Mouse (Mus musculus) neural tube, embryonic 15.5 days (tissue): ENCODE results near the gene Bsn. TPM values are rescaled to one million over a fixed set of nuclear protein-coding genes. Genes with fewer than 3 reads are reported as not detected.

Source experiments
- ATAC-seq: fragments of 200-750 bp; cut with Nextera tagmentation; 2 replicates; pipeline ENCODE4 v1.8.0; 2017; ENCODE audit warnings: mild to moderate bottlenecking, moderate TSS enrichment, moderate library complexity; ENCODE audit not compliant: low FRiP score
- H3K27ac ChIP-seq: fragments of 300-500 bp; sonication (generic); replicated peaks from 2 replicates; pipeline ENCODE4 v1.5.1; 2015; ENCODE audit warnings: mild to moderate bottlenecking, inconsistent platforms
- H3K27me3 ChIP-seq: fragments of 300-500 bp; sonication (generic); replicated peaks from 2 replicates; pipeline ENCODE4 v1.6.1; 2015; ENCODE audit warnings: inconsistent platforms
- H3K36me3 ChIP-seq: fragments of 300-500 bp; sonication (generic); 2 replicates; pipeline ENCODE4 v1.6.1; 2015; ENCODE audit warnings: inconsistent platforms
- H3K4me1 ChIP-seq: fragments of 300-500 bp; sonication (generic); 2 replicates; pipeline ENCODE4 v1.6.1; 2015; ENCODE audit warnings: inconsistent platforms
- H3K4me2 ChIP-seq: fragments of 300-500 bp; sonication (generic); 2 replicates; pipeline ENCODE4 v1.6.1; 2015; ENCODE audit warnings: inconsistent platforms, mild to moderate bottlenecking, moderate library complexity
- H3K4me3 ChIP-seq: fragments of 300-500 bp; sonication (generic); replicated peaks from 2 replicates; pipeline ENCODE4 v1.5.1; 2015; ENCODE audit warnings: mild to moderate bottlenecking, inconsistent platforms
- H3K9ac ChIP-seq: fragments of 300-500 bp; sonication (generic); replicated peaks from 2 replicates; pipeline ENCODE4 v1.6.1; 2015; ENCODE audit warnings: mild to moderate bottlenecking, inconsistent platforms
- H3K9me3 ChIP-seq: fragments of 300-500 bp; sonication (generic); replicated peaks from 2 replicates; pipeline ENCODE4 v1.6.1; 2016; ENCODE audit warnings: inconsistent platforms
- WGBS: fragments of 180-500 bp; shearing (Covaris S2); methylation state at CpG from one replicate; pipeline ENCODE4 v1.1.7; 2015; ENCODE audit warnings: mixed read lengths; 5-methylcytosine and 5-hydroxymethylcytosine counted together
- polyA plus RNA-seq: library from polyadenylated mRNA; unstranded; fragments of >200 nt; fragmentation: Nextera tagmentation; extraction: Ambion mirVana; gene quantifications from 2 replicates; pipeline ENCODE4 v1.2.1, GENCODE M21; 2015

Gene Bsn
- polyA plus RNA-seq, 1 experiment from 2014 or later, result 9.7 TPM

- no peak for ATAC-seq
- no peak overlapping the region; the same call in 1 of the 2 replicates for H3K9ac ChIP-seq
- 39% methylated on average over 31 of the region's 31 CpGs for WGBS
Measured at GRCm38 (mm10) chr9:108104766-108105548, 85.2 kb downstream of the Bsn start.

GRCm38 (mm10) chr9:108099619-108100018 lies 90.6 kb downstream of the Bsn start:
- 89% methylated on average over 8 of the region's 8 CpGs for WGBS
- H3K27ac ChIP-seq, result no peak overlapping the region
- no peaks in the 10 kb centered on the region for H3K9me3 ChIP-seq
- H3K4me1 ChIP-seq, result peaks cover 18% of the 10 kb centered on the region
- no peaks in the 10 kb centered on the region for H3K27me3 ChIP-seq
- peaks cover 56% of the 10 kb centered on the region for H3K36me3 ChIP-seq
- H3K9ac ChIP-seq, result no peak overlapping the region
- H3K4me2 ChIP-seq, result no peak overlapping the region
- no peak for ATAC-seq
- H3K4me3 ChIP-seq, result no peak overlapping the region

More at GRCm38 (mm10) chr9:108104766-108105548, 85.2 kb downstream of the Bsn start:
- H3K4me3 ChIP-seq, result no peak overlapping the region
- H3K27ac ChIP-seq, result no peak overlapping the region
- no peak overlapping the region for H3K4me2 ChIP-seq
- H3K36me3 ChIP-seq, result peaks cover 70% of the 10 kb centered on the region
- no peaks in the 10 kb centered on the region for H3K27me3 ChIP-seq
- H3K4me1 ChIP-seq, result peaks cover 11% of the 10 kb centered on the region
- no peaks in the 10 kb centered on the region for H3K9me3 ChIP-seq

- H3K27me3 ChIP-seq, result no peaks in the 10 kb centered on the region
- H3K4me1 ChIP-seq, result peaks cover 35% of the 10 kb centered on the region
- no peak for ATAC-seq
- no peaks in the 10 kb centered on the region for H3K9me3 ChIP-seq
- no peak overlapping the region for H3K4me2 ChIP-seq
- H3K36me3 ChIP-seq, result peaks cover 45% of the 10 kb centered on the region
- H3K9ac ChIP-seq, result no peak overlapping the region
- H3K27ac ChIP-seq, result no peak overlapping the region
- no peak overlapping the region for H3K4me3 ChIP-seq
- WGBS, result 60% methylated on average over 10 of the region's 10 CpGs
Measured at GRCm38 (mm10) chr9:108095949-108096712, 94.1 kb downstream of the Bsn start.

DNA sequence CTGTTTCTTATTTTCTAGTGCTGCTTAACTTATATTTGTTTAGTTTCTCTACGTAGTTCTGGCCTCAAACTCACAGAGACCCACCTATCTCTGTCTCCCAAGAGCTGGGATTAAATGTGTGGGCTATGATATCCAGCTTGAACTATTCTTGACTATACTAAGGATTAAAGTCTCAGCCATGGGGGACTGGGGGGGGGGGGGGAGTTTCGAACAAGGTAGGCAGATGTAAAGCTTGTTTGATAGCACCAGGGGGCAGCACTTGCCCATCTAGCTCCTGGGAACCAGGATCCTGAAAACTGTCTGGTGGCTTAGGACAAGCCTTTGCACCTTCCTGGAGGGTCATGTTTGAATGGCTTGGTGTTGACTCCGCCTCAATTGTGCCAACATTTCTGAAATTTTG lies 94.7 kb downstream of the Bsn start:
- no peak for ATAC-seq
- Histone ChIP-seq H3K27ac (no peak overlapping the region), H3K9me3 (no peaks in the 10 kb centered on the region), H3K4me2 (peak overlapping the region; percentile 97), H3K4me1 (peaks cover 35% of the 10 kb centered on the region), H3K4me3 (peak overlapping the region; percentile 70), H3K36me3 (peaks cover 46% of the 10 kb centered on the region), H3K27me3 (no peaks in the 10 kb centered on the region), H3K9ac (no peak overlapping the region; the same call in 1 of the 2 replicates)
- WGBS, result 21% methylated on average over 3 of the region's 3 CpGs

DNA sequence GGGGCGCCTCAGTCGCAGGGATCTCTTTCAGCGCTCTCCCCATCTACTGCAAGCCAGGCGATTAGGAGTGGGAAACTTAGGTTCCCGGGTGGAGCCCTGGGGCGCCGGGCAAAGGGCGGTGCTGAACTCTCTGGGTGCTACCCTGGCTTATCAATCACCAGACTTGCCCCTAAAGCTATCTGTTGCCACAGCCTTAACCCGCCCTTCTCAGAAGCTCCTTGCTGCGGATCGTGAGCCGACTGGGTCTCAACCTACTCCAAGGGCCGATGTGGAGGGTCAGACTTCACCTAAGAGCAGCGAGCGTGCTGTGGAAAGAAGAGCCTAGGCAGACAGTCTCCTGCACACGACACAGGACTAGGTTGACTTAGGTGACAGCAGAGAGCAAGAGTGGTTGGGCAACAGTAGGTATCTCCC lies 95.2 kb downstream of the Bsn start:
- Histone ChIP-seq H3K4me3 (peak overlapping the region; percentile 70), H3K36me3 (peaks cover 51% of the 10 kb centered on the region), H3K9me3 (no peaks in the 10 kb centered on the region), H3K27me3 (no peaks in the 10 kb centered on the region), H3K27ac (peak overlapping the region; percentile 80), H3K9ac (peak overlapping the region; percentile 83), H3K4me1 (peaks cover 35% of the 10 kb centered on the region), H3K4me2 (peak overlapping the region; percentile 97)
- ATAC-seq, result peak; percentile 43
- WGBS, result under 1% methylated on average over 16 of the region's 16 CpGs

DNA sequence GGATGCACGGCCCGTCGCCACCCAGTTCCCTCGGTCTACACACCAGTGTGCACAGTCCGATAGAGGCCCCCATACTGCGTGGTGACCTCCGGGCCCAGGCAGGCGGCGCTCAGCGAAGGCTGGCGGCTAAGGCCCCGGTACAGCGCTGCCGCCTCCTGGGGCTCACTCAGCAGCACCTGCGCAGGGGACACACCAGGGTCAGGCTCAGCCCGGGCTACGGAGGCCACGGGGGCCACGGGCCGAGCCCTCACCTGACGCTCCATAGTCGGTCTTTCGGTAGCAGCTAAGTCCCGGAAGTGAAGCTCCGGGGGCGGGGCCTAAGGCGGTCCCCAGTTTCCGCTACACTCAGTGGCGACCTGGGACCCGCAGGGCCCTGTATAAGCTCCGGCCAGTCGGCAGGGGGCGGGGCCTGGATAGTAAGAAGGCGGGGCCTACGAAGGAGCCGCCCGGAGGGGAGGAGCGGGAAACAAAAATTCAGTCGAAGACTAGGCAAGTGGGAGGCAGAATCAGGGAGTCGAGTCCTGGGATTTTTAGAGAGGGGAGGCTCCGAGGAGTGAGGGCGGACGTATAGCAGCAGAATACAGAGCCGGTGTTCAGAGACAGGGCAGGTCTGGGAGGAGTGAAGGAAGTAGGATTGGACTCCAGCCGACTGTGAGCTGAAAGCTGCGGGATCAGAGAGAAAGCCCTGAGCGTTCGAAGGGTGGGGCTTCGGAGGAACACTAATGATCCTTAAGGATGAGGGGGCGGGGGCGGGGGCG lies 95.8 kb downstream of the Bsn start, which contains the start of gene Apeh:
TSS of gene Apeh (minus strand) at position 423 of the 758 bp plus-strand sequence.
- Histone ChIP-seq H3K27ac (peak within 1 kb of the TSS; percentile 80), H3K4me3 (peak within 1 kb of the TSS; percentile 70), H3K36me3 (peaks cover 51% of the 10 kb centered on the region), H3K27me3 (no peaks in the 10 kb centered on the region), H3K9ac (peak within 1 kb of the TSS; percentile 83), H3K9me3 (no peaks in the 10 kb centered on the region), H3K4me1 (peaks cover 35% of the 10 kb centered on the region), H3K4me2 (peak within 1 kb of the TSS; percentile 97)
- ATAC-seq, result peak; percentile 91
- under 1% methylated on average over 52 of the region's 52 CpGs for WGBS

DNA sequence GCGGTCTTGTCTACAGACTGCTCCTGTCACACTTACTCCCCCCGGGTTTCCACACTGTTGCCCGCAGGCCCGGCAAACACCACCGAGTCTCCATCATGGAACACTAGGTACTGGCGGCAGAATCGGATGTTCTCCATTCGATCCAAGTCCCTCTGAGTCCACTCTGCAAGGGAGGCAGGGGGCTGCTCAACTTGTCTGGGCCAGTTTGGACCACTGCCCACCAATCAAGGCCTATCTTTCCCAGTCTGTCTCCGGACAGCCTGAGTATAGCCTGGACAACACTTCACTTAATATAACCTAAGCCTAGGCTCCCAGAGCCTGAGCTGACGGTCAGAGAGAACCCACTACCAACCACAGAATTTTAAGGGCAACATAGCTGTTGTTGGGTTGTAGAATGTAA lies 96.6 kb downstream of the Bsn start:
- H3K4me3 ChIP-seq, result peak overlapping the region; percentile 70
- no peaks in the 10 kb centered on the region for H3K9me3 ChIP-seq
- no peaks in the 10 kb centered on the region for H3K27me3 ChIP-seq
- no peak for ATAC-seq
- H3K27ac ChIP-seq, result peak overlapping the region; percentile 80; the same call in 1 of the 2 replicates
- H3K36me3 ChIP-seq, result peaks cover 51% of the 10 kb centered on the region
- H3K4me2 ChIP-seq, result peak overlapping the region; percentile 97
- 75% methylated on average over 10 of the region's 10 CpGs for WGBS
- peaks cover 35% of the 10 kb centered on the region for H3K4me1 ChIP-seq
- peak overlapping the region; percentile 83 for H3K9ac ChIP-seq

GRCm38 (mm10) chr9:108090611-108091120 lies 99.5 kb downstream of the Bsn start:
- Histone ChIP-seq H3K9ac (no peak overlapping the region), H3K9me3 (no peaks in the 10 kb centered on the region), H3K4me3 (no peak overlapping the region), H3K4me2 (no peak overlapping the region), H3K4me1 (peaks cover 27% of the 10 kb centered on the region), H3K36me3 (peaks cover 69% of the 10 kb centered on the region), H3K27ac (no peak overlapping the region), H3K27me3 (no peaks in the 10 kb centered on the region)
- no peak for ATAC-seq
- 97% methylated on average over 7 of the region's 7 CpGs for WGBS

GRCm38 (mm10) chr9:108085261-108085660 lies 104.9 kb downstream of the Bsn start:
- no peaks in the 10 kb centered on the region for H3K9me3 ChIP-seq
- ATAC-seq, result no peak
- H3K9ac ChIP-seq, result no peak overlapping the region
- H3K27ac ChIP-seq, result no peak overlapping the region
- H3K4me2 ChIP-seq, result no peak overlapping the region
- H3K27me3 ChIP-seq, result peaks cover 46% of the 10 kb centered on the region
- no peak overlapping the region for H3K4me3 ChIP-seq
- peaks cover 64% of the 10 kb centered on the region for H3K36me3 ChIP-seq
- H3K4me1 ChIP-seq, result peaks cover 12% of the 10 kb centered on the region
- 90% methylated on average over 4 of the region's 4 CpGs for WGBS

DNA sequence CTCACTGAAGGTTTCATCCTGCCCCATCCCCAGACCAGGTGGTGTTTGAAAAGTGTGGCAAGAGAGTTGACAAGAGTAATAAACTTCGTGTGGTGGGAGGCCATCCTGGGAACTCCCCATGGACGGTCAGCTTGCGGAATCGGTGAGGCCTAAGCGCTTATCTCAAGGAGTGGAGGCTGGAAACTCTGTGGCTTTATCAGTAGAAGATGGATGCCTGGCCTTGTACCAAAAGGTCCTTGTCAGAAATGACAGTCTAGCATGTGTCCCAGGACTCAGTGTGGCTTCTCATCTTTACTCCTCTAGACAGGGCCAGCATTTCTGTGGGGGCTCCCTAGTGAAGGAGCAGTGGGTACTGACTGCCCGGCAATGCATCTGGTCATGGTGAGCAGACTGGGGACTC lies 106.6 kb downstream of the Bsn start:
- peaks cover 47% of the 10 kb centered on the region for H3K36me3 ChIP-seq
- no peak for ATAC-seq
- no peak overlapping the region for H3K9ac ChIP-seq
- peaks cover 46% of the 10 kb centered on the region for H3K27me3 ChIP-seq
- H3K27ac ChIP-seq, result no peak overlapping the region
- WGBS, result 86% methylated on average over 6 of the region's 6 CpGs
- peaks cover 19% of the 10 kb centered on the region for H3K4me1 ChIP-seq
- H3K4me2 ChIP-seq, result no peak overlapping the region
- H3K9me3 ChIP-seq, result no peaks in the 10 kb centered on the region
- H3K4me3 ChIP-seq, result no peak overlapping the region

DNA sequence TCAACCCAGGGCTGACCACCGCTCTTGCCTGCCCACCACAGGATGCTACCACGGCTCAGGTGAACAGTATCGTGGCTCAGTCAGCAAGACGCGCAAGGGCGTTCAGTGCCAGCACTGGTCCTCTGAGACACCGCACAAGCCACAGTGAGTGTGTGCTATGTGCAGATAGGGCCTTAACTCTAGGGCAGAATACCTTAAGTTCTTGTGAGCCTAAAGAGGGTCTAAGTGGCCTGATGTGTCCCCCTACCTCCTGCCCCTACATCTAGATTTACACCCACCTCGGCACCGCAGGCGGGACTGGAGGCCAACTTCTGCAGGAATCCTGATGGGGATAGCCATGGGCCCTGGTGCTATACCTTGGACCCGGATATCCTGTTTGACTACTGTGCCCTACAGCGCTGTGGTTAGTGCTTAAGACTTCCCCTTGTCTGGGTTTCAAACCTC lies 107.2 kb downstream of the Bsn start, which contains the start of gene Rnf123:
TSS of gene Rnf123 (minus strand) at position 359 of the 444 bp plus-strand sequence.
- WGBS, result 35% methylated on average over 12 of the region's 12 CpGs
- H3K27me3 ChIP-seq, result peaks cover 46% of the 10 kb centered on the region
- H3K4me2 ChIP-seq, result peak within 1 kb of the TSS; percentile 45
- peaks cover 41% of the 10 kb centered on the region for H3K36me3 ChIP-seq
- peaks cover 24% of the 10 kb centered on the region for H3K4me1 ChIP-seq
- H3K27ac ChIP-seq, result no peak within 1 kb of the TSS
- peak within 1 kb of the TSS; percentile 19 for H3K4me3 ChIP-seq
- no peak for ATAC-seq
- H3K9ac ChIP-seq, result 0 out of 2 replicates have a peak within 1 kb of the TSS, but pooled peaks have one; percentile 15
- H3K9me3 ChIP-seq, result no peaks in the 10 kb centered on the region
